Comparison of ENCODE assay signal across 15 mouse cellular contexts in genomic region chr1:130588659-130589058, GRCm38 (mm10). TPM values are rescaled to one million over a fixed set of nuclear protein-coding genes. Genes with fewer than 3 reads are reported as not detected.
A peak's percentile ranks its signal among the peaks of the same experiment; 100 is the strongest.
DNase-seq lines count a peak whose midpoint lies in the region; ATAC-seq and TF ChIP-seq lines count a peak whose summit lies in the region.
"Had no signal": no experiment of that assay in that cellular context is flagged by ENCODE, and none has a peak within 500 bp of the region (broad histone marks: within the 10 kb centered on the region; RNA-seq: fewer than 3 reads in every experiment).

No protein-coding gene starts in this region.

- no peak overlapping the region for H3K9ac ChIP-seq in heart, embryonic 11.5 days (ENCODE audit: low read depth, low read length)
- H3K9ac ChIP-seq: liver, embryonic 15.5 days; midbrain, embryonic 15.5 days; neural tube, embryonic 15.5 days had no signal

- TF ChIP-seq POLR2A in cerebellum, adult 2 months (IDR thresholded peaks at IDR 0.05; ENCODE audit: borderline replicate concordance, insufficient read depth, low read length) = no peak

- H3K27ac ChIP-seq in heart, embryonic 11.5 days (ENCODE audit: low read depth, low read length) = no peak overlapping the region
- H3K27ac ChIP-seq in cerebellum, adult 2 months (ENCODE audit: insufficient read depth, low read length) = no peak overlapping the region
- H3K27ac ChIP-seq: liver, embryonic 15.5 days; midbrain, embryonic 15.5 days; neural tube, embryonic 15.5 days had no signal

- intact Hi-C loops in heart, postnatal 14 days (cut with DNase I) = no loop called here

- no peak for ATAC-seq in heart, embryonic 11.5 days (replicated peaks; ENCODE audit: insufficient number of reproducible peaks, low FRiP score, low TSS enrichment)
- ATAC-seq: intestine, embryonic 16.5 days; midbrain, embryonic 15.5 days had no signal

- TF ChIP-seq CTCF in cerebellum, adult 2 months (IDR thresholded peaks at IDR 0.05; ENCODE audit: borderline replicate concordance, insufficient read depth, low read depth, low read length) = no peak

- DNase-seq in heart, adult 11 months = peak; percentile 94
- peak; percentile 8 for DNase-seq in retina, postnatal 1 day
- DNase-seq in retina, embryonic 14.5 days (ENCODE audit: low spot score) = no peak
- peak; percentile 42 to 44 for DNase-seq in heart, postnatal 14 days
- peak; percentile 28 to 60 for DNase-seq in urinary bladder, postnatal 4 days (ENCODE audit: low spot score in 2 of 2)
- DNase-seq in frontal cortex, adult 2 months (ENCODE audit: extremely low spot score in 1 of 2, low spot score in 1 of 2) = no peak
- no peak for DNase-seq in cerebellum, adult 2 months
- DNase-seq: thymus, postnatal 14 days had no signal

- H3K9me3 ChIP-seq in heart, embryonic 11.5 days (replicated peaks; ENCODE audit: control insufficient read depth, low read length) = no peaks in the 10 kb centered on the region
- H3K9me3 ChIP-seq: liver, embryonic 15.5 days; midbrain, embryonic 15.5 days; neural tube, embryonic 15.5 days had no signal

- no peaks in the 10 kb centered on the region for H3K36me3 ChIP-seq in heart, embryonic 11.5 days (ENCODE audit: control insufficient read depth, insufficient read depth, low read length)
- H3K36me3 ChIP-seq: liver, embryonic 15.5 days; midbrain, embryonic 15.5 days; neural tube, embryonic 15.5 days had no signal

- H3K27me3 ChIP-seq in heart, embryonic 11.5 days (ENCODE audit: control insufficient read depth, insufficient read depth, low read length) = no peaks in the 10 kb centered on the region
- H3K27me3 ChIP-seq in cerebellum, adult 2 months (ENCODE audit: control insufficient read depth, insufficient read depth, low read length) = no peaks in the 10 kb centered on the region
- H3K27me3 ChIP-seq: liver, embryonic 15.5 days; midbrain, embryonic 15.5 days; neural tube, embryonic 15.5 days had no signal

- no peaks in the 10 kb centered on the region for H3K4me1 ChIP-seq in heart, embryonic 11.5 days (ENCODE audit: control insufficient read depth, insufficient read depth, low read length)
- H3K4me1 ChIP-seq in cerebellum, adult 2 months (ENCODE audit: control insufficient read depth, insufficient read depth, low read length) = no peaks in the 10 kb centered on the region
- H3K4me1 ChIP-seq: liver, embryonic 15.5 days; midbrain, embryonic 15.5 days; neural tube, embryonic 15.5 days had no signal

- H3K4me2 ChIP-seq in heart, embryonic 11.5 days = no peak overlapping the region
- H3K4me2 ChIP-seq: liver, embryonic 15.5 days; midbrain, embryonic 15.5 days; neural tube, embryonic 15.5 days had no signal

- H3K4me3 ChIP-seq in heart, embryonic 11.5 days (ENCODE audit: low read depth, low read length) = no peak overlapping the region
- H3K4me3 ChIP-seq in cerebellum, adult 2 months (replicated peaks; ENCODE audit: insufficient read depth, low read depth, low read length) = no peak overlapping the region
- H3K4me3 ChIP-seq: liver, embryonic 15.5 days; midbrain, embryonic 15.5 days; neural tube, embryonic 15.5 days had no signal

- WGBS in heart, embryonic 11.5 days (ENCODE audit: insufficient replicate concordance) = 76% methylated on average over 9 of the region's 9 CpGs
- 59% methylated on average over 9 of the region's 9 CpGs for WGBS in cerebellum, adult 2 months

RNA-seq across cellular contexts. Expression of gene Zp3r, which starts 40.8 kb away (rescaled TPM):
- not detected in 2 replicates for polyA plus RNA-seq in heart, embryonic 11.5 days (2014; fragmentation: Nextera tagmentation; extraction: Ambion mirVana)
- not detected for total RNA-seq in heart, postnatal 14 days (2021)
- not detected in 2 replicates for polyA plus RNA-seq in frontal cortex, adult 2 months (2012; rRNA removed)
- not detected in 2 replicates for polyA plus RNA-seq in cerebellum, adult 2 months (2012; rRNA removed)
- polyA plus RNA-seq: forebrain, embryonic 11.5 days; liver, embryonic 15.5 days; midbrain, embryonic 15.5 days; neural tube, embryonic 15.5 days; small intestine, adult 2 months had no signal

Comparison
In these comparisons a context has a peak if more than half of its experiments do, and no peak if none do; other contexts are left out.
1. DNase-seq: peak in heart, adult 11 months (single experiment), retina, postnatal 1 day (single experiment), heart, postnatal 14 days (2 of 2) and urinary bladder, postnatal 4 days (2 of 2); none in retina, embryonic 14.5 days (single experiment), frontal cortex, adult 2 months (0 of 2) and cerebellum, adult 2 months (0 of 2).